ENCODE assay signal across 28 mouse cellular contexts in genomic region chr12:104466930-104467329, GRCm38 (mm10). TPM values are rescaled to one million over a fixed set of nuclear protein-coding genes. Genes with fewer than 3 reads are reported as not detected.
DNase-seq lines count a peak whose midpoint lies in the region; ATAC-seq and TF ChIP-seq lines count a peak whose summit lies in the region.
"Had no signal": no experiment of that assay in that cellular context is flagged by ENCODE, and none has a peak within 500 bp of the region (broad histone marks: within the 10 kb centered on the region; RNA-seq: fewer than 3 reads in every experiment).

No protein-coding gene starts in this region.

- H3K9ac ChIP-seq in kidney, embryonic 14.5 days (ENCODE audit: low read depth, low read length) = no peak overlapping the region
- no peak overlapping the region for H3K9ac ChIP-seq in midbrain, embryonic 12.5 days (replicated peaks)
- H3K9ac ChIP-seq in midbrain, postnatal 0 days (replicated peaks; ENCODE audit: low read length, poor library complexity, severe bottlenecking) = no peak overlapping the region
- H3K9ac ChIP-seq: embryonic facial prominence, embryonic 15.5 days; heart, embryonic 13.5 days; hindbrain, embryonic 15.5 days had no signal

- H3K9me3 ChIP-seq in kidney, embryonic 14.5 days (ENCODE audit: control insufficient read depth, low read length) = no peaks in the 10 kb centered on the region
- H3K9me3 ChIP-seq in midbrain, embryonic 12.5 days = no peaks in the 10 kb centered on the region
- H3K9me3 ChIP-seq in midbrain, postnatal 0 days (ENCODE audit: low read length) = no peaks in the 10 kb centered on the region
- H3K9me3 ChIP-seq: embryonic facial prominence, embryonic 15.5 days; forebrain, embryonic 10.5 days; heart, embryonic 13.5 days; hindbrain, embryonic 15.5 days had no signal

- H3K27me3 ChIP-seq in kidney, embryonic 14.5 days (ENCODE audit: control insufficient read depth, insufficient read depth, low read length) = peaks cover 36% of the 10 kb centered on the region
- H3K27me3 ChIP-seq in midbrain, embryonic 12.5 days = peaks cover 93% of the 10 kb centered on the region
- H3K27me3 ChIP-seq in midbrain, postnatal 0 days (ENCODE audit: insufficient read depth, low read length) = peaks cover 53% of the 10 kb centered on the region

- no peak overlapping the region for H3K27ac ChIP-seq in kidney, embryonic 14.5 days (ENCODE audit: low read depth, low read length)
- H3K27ac ChIP-seq in midbrain, embryonic 12.5 days (replicated peaks) = no peak overlapping the region
- no peak overlapping the region for H3K27ac ChIP-seq in midbrain, postnatal 0 days (ENCODE audit: low read depth, low read length)
- H3K27ac ChIP-seq: embryonic facial prominence, embryonic 15.5 days; forebrain, embryonic 10.5 days; gastrocnemius, adult 2 months; heart, embryonic 13.5 days; hindbrain, embryonic 15.5 days had no signal

- no peaks in the 10 kb centered on the region for H3K36me3 ChIP-seq in kidney, embryonic 14.5 days (ENCODE audit: control insufficient read depth, insufficient read depth, low read length)
- H3K36me3 ChIP-seq in midbrain, embryonic 12.5 days = no peaks in the 10 kb centered on the region
- H3K36me3 ChIP-seq in midbrain, postnatal 0 days (ENCODE audit: insufficient read depth, low read length) = no peaks in the 10 kb centered on the region
- H3K36me3 ChIP-seq: embryonic facial prominence, embryonic 15.5 days; forebrain, embryonic 10.5 days; G1E; heart, embryonic 13.5 days; hindbrain, embryonic 15.5 days had no signal

- no peak for TF ChIP-seq CTCF in midbrain, postnatal 0 days (IDR thresholded peaks at IDR 0.05)

- peak; percentile 35 for DNase-seq in embryo, embryonic 10 days (ENCODE audit: low spot score)
- no peak for DNase-seq in embryo, embryonic 9.5 days (ENCODE audit: extremely low spot score)
- no peak for DNase-seq in kidney, postnatal 4 days
- DNase-seq in midbrain, postnatal 0 days (ENCODE audit: low spot score) = no peak
- DNase-seq in heart, adult 8-10 months (ENCODE audit: low spot score) = no peak
- DNase-seq in urinary bladder, adult 2 months (ENCODE audit: low spot score) = no peak
- DNase-seq: adrenal gland, adult 8-10 months; adrenal gland, postnatal 36 days; B cell, adult 2 months; cerebellum, adult 11 months; cerebellum, adult 8-10 months; cerebellum, postnatal 14 days; gastrocnemius, adult 2 months; gastrocnemius, postnatal 25 days; heart, postnatal 4 days had no signal

- peaks cover 4% of the 10 kb centered on the region; the same call in 1 of the 2 replicates for H3K4me1 ChIP-seq in kidney, embryonic 14.5 days (ENCODE audit: control insufficient read depth, insufficient read depth, low read length)
- H3K4me1 ChIP-seq in midbrain, embryonic 12.5 days = peaks cover 19% of the 10 kb centered on the region
- no peaks in the 10 kb centered on the region; the same call in 1 of the 2 replicates for H3K4me1 ChIP-seq in midbrain, postnatal 0 days (ENCODE audit: insufficient read depth, low read length)

- H3K4me2 ChIP-seq in kidney, embryonic 14.5 days (replicated peaks; ENCODE audit: low read depth, low read length) = no peak overlapping the region
- no peak overlapping the region for H3K4me2 ChIP-seq in midbrain, embryonic 12.5 days (replicated peaks)
- no peak overlapping the region for H3K4me2 ChIP-seq in midbrain, postnatal 0 days (ENCODE audit: low read depth, low read length, poor library complexity, severe bottlenecking)
- H3K4me2 ChIP-seq: embryonic facial prominence, embryonic 15.5 days; heart, embryonic 13.5 days; hindbrain, embryonic 15.5 days had no signal

- no peak overlapping the region for H3K4me3 ChIP-seq in kidney, embryonic 14.5 days (ENCODE audit: low read length)
- no peak overlapping the region for H3K4me3 ChIP-seq in midbrain, embryonic 12.5 days
- no peak overlapping the region for H3K4me3 ChIP-seq in midbrain, postnatal 0 days (ENCODE audit: low read depth, low read length)
- H3K4me3 ChIP-seq: embryonic facial prominence, embryonic 15.5 days; erythroblast, embryonic 14.5 days; forebrain, embryonic 10.5 days; gastrocnemius, adult 2 months; heart, embryonic 13.5 days; hindbrain, embryonic 15.5 days had no signal

- 19% methylated on average over 7 of the region's 7 CpGs for WGBS in kidney, embryonic 14.5 days
- 3% methylated on average over 7 of the region's 7 CpGs for WGBS in midbrain, embryonic 12.5 days
- 16% methylated on average over 7 of the region's 7 CpGs for WGBS in midbrain, postnatal 0 days

- 0 out of 2 replicates have a peak, but pooled peaks have one; percentile 18 for ATAC-seq in kidney, embryonic 14.5 days (ENCODE audit: low FRiP score, low TSS enrichment)
- ATAC-seq in midbrain, embryonic 12.5 days (ENCODE audit: low FRiP score, low read depth) = peak; percentile 69
- no peak for ATAC-seq in midbrain, postnatal 0 days (ENCODE audit: low FRiP score)
- ATAC-seq: CD4-positive, CD25-positive, alpha-beta regulatory T cell, adult 4 months; forebrain, embryonic 14.5 days had no signal

RNA-seq across cellular contexts. Expression of gene Gsc, which starts 6.2 kb away (rescaled TPM):
- not detected in 2 replicates for polyA plus RNA-seq in kidney, embryonic 14.5 days (2014; fragmentation: Nextera tagmentation; extraction: Ambion mirVana)
- 0.24 and 0.65 TPM in 2 replicates for polyA plus RNA-seq in midbrain, embryonic 12.5 days (2016; fragmentation: Nextera tagmentation; extraction: Ambion mirVana)
- not detected in 2 replicates for total RNA-seq in midbrain, postnatal 0 days (2014; rRNA removed)
- polyA plus RNA-seq in midbrain, postnatal 0 days (2015; fragmentation: Nextera tagmentation; extraction: Ambion mirVana) = 0.13 and 1.4 TPM in 2 replicates
- not detected for total RNA-seq in heart, adult 8-10 months (2022)
- polyA plus RNA-seq in urinary bladder, adult 2 months (2012; rRNA removed) = 0.04 TPM in 1 of 2 replicates, not detected in the other
- total RNA-seq: adrenal gland, postnatal 36 days; common myeloid progenitor, adult 5-6 weeks; G1E; granulocyte monocyte progenitor cell, adult 5-6 weeks had no signal
- polyA plus RNA-seq: CD4-positive, CD25-positive, alpha-beta regulatory T cell, adult 4 months; erythroblast, embryonic 14.5 days; G1E; heart, postnatal 0 days had no signal
